Mouse (Mus musculus) erythroblast, embryonic 14.5 days (primary cell): ENCODE measurements around the gene Rgcc.

ENCODE experiments used
- GATA1 ChIP-seq: IDR thresholded peaks from 2 replicates; pipeline ENCODE4 v1.6.1; 2012; ENCODE audit warnings: low read length, inconsistent platforms, mixed read lengths
- TAL1 ChIP-seq: IDR thresholded peaks from 3 replicates; pipeline ENCODE4 v1.6.1; 2012; ENCODE audit warnings: low read length, inconsistent platforms, mixed read lengths

- TF ChIP-seq GATA1 (no peak), TAL1 (no peak)
Measured at GRCm38 (mm10) chr14:79321152-79321551, 19.7 kb upstream of the Rgcc start.
